ENCODE assay signal across 34 mouse cellular contexts in the genomic region with DNA sequence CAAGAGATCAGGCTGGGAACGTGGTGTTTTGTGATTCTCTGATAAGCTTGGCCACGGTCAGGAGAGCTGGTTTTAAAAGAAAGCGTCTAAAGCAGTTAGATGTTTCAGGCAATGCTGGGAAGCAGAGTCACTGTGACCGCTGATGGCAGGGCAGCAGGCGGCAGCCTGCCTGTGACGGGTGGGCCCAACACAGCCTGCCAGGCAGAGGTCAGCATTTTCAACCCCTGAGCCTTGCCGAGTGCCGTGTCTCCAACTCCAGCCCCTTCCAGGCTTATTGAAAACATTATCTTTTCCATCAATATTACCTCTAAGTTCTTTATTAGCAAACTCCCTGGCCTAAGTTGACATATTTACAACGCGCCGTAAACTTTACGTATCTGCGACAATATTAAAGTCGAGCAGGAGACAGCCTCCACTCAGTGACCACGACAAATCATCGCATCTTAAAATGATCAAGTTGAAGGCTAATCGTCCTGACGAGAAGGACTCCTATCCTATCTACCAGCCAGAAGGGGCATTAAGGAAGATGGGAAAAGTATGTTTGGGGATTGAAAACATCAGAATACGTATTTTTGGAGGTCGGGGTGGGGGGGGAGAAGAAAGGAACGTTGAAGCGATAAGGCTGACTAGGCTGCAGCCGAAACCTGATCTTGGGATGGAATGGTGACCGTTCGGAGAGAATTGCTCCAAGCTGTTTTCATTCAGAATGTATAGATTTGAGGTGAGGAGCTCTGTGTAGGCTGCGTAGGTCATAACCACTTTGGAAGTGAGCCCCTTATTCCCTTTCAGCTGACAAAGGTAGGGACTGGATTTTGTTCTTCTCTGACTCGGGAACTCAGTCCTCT. TPM values are rescaled to one million over a fixed set of nuclear protein-coding genes. Genes with fewer than 3 reads are reported as not detected.
DNase-seq lines count a peak whose midpoint lies in the region; ATAC-seq and TF ChIP-seq lines count a peak whose summit lies in the region.
"Had no signal": no experiment of that assay in that cellular context is flagged by ENCODE, and none has a peak within 500 bp of the region (broad histone marks: within the 10 kb centered on the region; RNA-seq: fewer than 3 reads in every experiment).

No protein-coding gene starts in this region.

- no peaks in the 10 kb centered on the region for H3K9me3 ChIP-seq in heart, embryonic 10.5 days
- H3K9me3 ChIP-seq in heart, embryonic 11.5 days (replicated peaks; ENCODE audit: control insufficient read depth, low read length) = no peaks in the 10 kb centered on the region
- no peaks in the 10 kb centered on the region for H3K9me3 ChIP-seq in embryonic facial prominence, embryonic 13.5 days
- H3K9me3 ChIP-seq in limb, embryonic 11.5 days (ENCODE audit: control insufficient read depth, low read length) = no peaks in the 10 kb centered on the region
- H3K9me3 ChIP-seq: hindbrain, embryonic 13.5 days; neural tube, embryonic 15.5 days had no signal

- H3K4me3 ChIP-seq in heart, embryonic 10.5 days = no peak overlapping the region
- no peak overlapping the region for H3K4me3 ChIP-seq in heart, embryonic 11.5 days (ENCODE audit: low read depth, low read length)
- H3K4me3 ChIP-seq in embryonic facial prominence, embryonic 13.5 days = peak overlapping the region; percentile 27
- no peak overlapping the region for H3K4me3 ChIP-seq in limb, embryonic 11.5 days (ENCODE audit: low read depth, low read length)
- H3K4me3 ChIP-seq in gastrocnemius, adult 2 months = no peak overlapping the region
- H3K4me3 ChIP-seq: hindbrain, embryonic 13.5 days; layer of hippocampus, adult 2 months; neural tube, embryonic 15.5 days had no signal

- no peak for ATAC-seq in heart, embryonic 11.5 days (replicated peaks; ENCODE audit: insufficient number of reproducible peaks, low FRiP score, low TSS enrichment)
- no peak for ATAC-seq in embryonic facial prominence, embryonic 13.5 days (ENCODE audit: insufficient number of reproducible peaks, insufficient read depth, low FRiP score, low TSS enrichment, low read depth)
- 0 out of 2 replicates have a peak, but pooled peaks have one; percentile 20 for ATAC-seq in limb, embryonic 11.5 days (ENCODE audit: insufficient number of reproducible peaks, low FRiP score, low TSS enrichment, low read depth)
- ATAC-seq: forebrain, embryonic 16.5 days; inflammation-experienced regulatory T-cells, adult 6 months had no signal

- 65% methylated on average over 27 of the region's 27 CpGs for WGBS in heart, embryonic 10.5 days
- WGBS in heart, embryonic 11.5 days (ENCODE audit: insufficient replicate concordance) = 63% methylated on average over 27 of the region's 27 CpGs
- 33% methylated on average over 27 of the region's 27 CpGs for WGBS in embryonic facial prominence, embryonic 13.5 days
- 11% methylated on average over 27 of the region's 27 CpGs for WGBS in limb, embryonic 11.5 days

- DNase-seq in heart, embryonic 10.5 days (ENCODE audit: low spot score) = no peak
- DNase-seq in embryo, embryonic 11 days = peak; percentile 61
- DNase-seq in limb, embryonic 11.5 days (ENCODE audit: low spot score) = peak; percentile 71
- DNase-seq in cerebellum, adult 11 months = no peak
- DNase-seq in gastrocnemius, adult 2 months = no peak
- DNase-seq in layer of hippocampus, adult 9-11 months = no peak
- DNase-seq: adrenal gland, adult 2 months; cerebellum, adult 11-12 months; cerebellum, postnatal 10 days; kidney, adult 2 months; kidney, postnatal 14 days; layer of hippocampus, postnatal 36 days; lung, postnatal 4 days; thymus, adult 18-20 months; thymus, postnatal 36 days had no signal

- intact Hi-C loops in gastrocnemius, adult 2 months (cut with DNase I) = no loop called here

- no peak overlapping the region for H3K9ac ChIP-seq in heart, embryonic 11.5 days (ENCODE audit: low read depth, low read length)
- peak overlapping the region; percentile 60 for H3K9ac ChIP-seq in embryonic facial prominence, embryonic 13.5 days
- no peak overlapping the region; the same call in 1 of the 2 replicates for H3K9ac ChIP-seq in limb, embryonic 11.5 days (ENCODE audit: low read length)
- H3K9ac ChIP-seq: hindbrain, embryonic 13.5 days; neural tube, embryonic 15.5 days had no signal

- TF ChIP-seq CTCF in gastrocnemius, adult 2 months (IDR thresholded peaks at IDR 0.05) = no peak

- H3K27ac ChIP-seq in heart, embryonic 10.5 days = peak overlapping the region; percentile 8; the same call in 1 of the 2 replicates
- H3K27ac ChIP-seq in heart, embryonic 11.5 days (ENCODE audit: low read depth, low read length) = no peak overlapping the region
- H3K27ac ChIP-seq in embryonic facial prominence, embryonic 13.5 days = peak overlapping the region; percentile 78
- peak overlapping the region; percentile 32 for H3K27ac ChIP-seq in limb, embryonic 11.5 days (replicated peaks; ENCODE audit: low read depth, low read length)
- H3K27ac ChIP-seq in gastrocnemius, adult 2 months = no peak overlapping the region
- H3K27ac ChIP-seq: hindbrain, embryonic 13.5 days; layer of hippocampus, adult 2 months; neural tube, embryonic 15.5 days had no signal

- no peak overlapping the region for H3K4me2 ChIP-seq in heart, embryonic 11.5 days
- H3K4me2 ChIP-seq in embryonic facial prominence, embryonic 13.5 days = peak overlapping the region; percentile 55
- H3K4me2 ChIP-seq in limb, embryonic 11.5 days (ENCODE audit: low read depth, severe bottlenecking) = peak overlapping the region; percentile 31; the same call in 1 of the 2 replicates
- H3K4me2 ChIP-seq: hindbrain, embryonic 13.5 days; neural tube, embryonic 15.5 days had no signal

- H3K4me1 ChIP-seq in heart, embryonic 10.5 days = peaks cover 29% of the 10 kb centered on the region
- peaks cover 5% of the 10 kb centered on the region; the same call in 1 of the 2 replicates for H3K4me1 ChIP-seq in heart, embryonic 11.5 days (ENCODE audit: control insufficient read depth, insufficient read depth, low read length)
- peaks cover 80% of the 10 kb centered on the region for H3K4me1 ChIP-seq in embryonic facial prominence, embryonic 13.5 days
- peaks cover 26% of the 10 kb centered on the region for H3K4me1 ChIP-seq in limb, embryonic 11.5 days (ENCODE audit: control insufficient read depth, insufficient read depth, low read length)
- H3K4me1 ChIP-seq: neural tube, embryonic 15.5 days had no signal

- peaks cover 27% of the 10 kb centered on the region for H3K27me3 ChIP-seq in heart, embryonic 10.5 days (ENCODE audit: insufficient read depth, poor library complexity, severe bottlenecking)
- peaks cover 7% of the 10 kb centered on the region for H3K27me3 ChIP-seq in heart, embryonic 11.5 days (ENCODE audit: control insufficient read depth, insufficient read depth, low read length)
- H3K27me3 ChIP-seq in embryonic facial prominence, embryonic 13.5 days = no peaks in the 10 kb centered on the region
- H3K27me3 ChIP-seq in limb, embryonic 11.5 days (ENCODE audit: control insufficient read depth, insufficient read depth, low read length) = peaks cover 2% of the 10 kb centered on the region; the same call in 1 of the 2 replicates

- H3K36me3 ChIP-seq in heart, embryonic 10.5 days = no peaks in the 10 kb centered on the region
- H3K36me3 ChIP-seq in heart, embryonic 11.5 days (ENCODE audit: control insufficient read depth, insufficient read depth, low read length) = no peaks in the 10 kb centered on the region
- no peaks in the 10 kb centered on the region for H3K36me3 ChIP-seq in embryonic facial prominence, embryonic 13.5 days
- no peaks in the 10 kb centered on the region for H3K36me3 ChIP-seq in limb, embryonic 11.5 days (ENCODE audit: control insufficient read depth, insufficient read depth, low read length)
- H3K36me3 ChIP-seq: hindbrain, embryonic 13.5 days; neural tube, embryonic 15.5 days had no signal

RNA-seq across cellular contexts. Expression of gene Alx4, which starts 26.1 kb away (rescaled TPM):
- polyA plus RNA-seq in heart, embryonic 10.5 days (2016; fragmentation: Nextera tagmentation; extraction: Ambion mirVana) = 0.83 and 3.6 TPM in 2 replicates
- 0.17 and 0.54 TPM in 2 replicates for polyA plus RNA-seq in heart, embryonic 11.5 days (2014; fragmentation: Nextera tagmentation; extraction: Ambion mirVana)
- polyA plus RNA-seq in embryonic facial prominence, embryonic 13.5 days (2015; fragmentation: Nextera tagmentation; extraction: Ambion mirVana) = 29.3 and 34.1 TPM in 2 replicates
- 7.9 and 10.0 TPM in 2 replicates for polyA plus RNA-seq in limb, embryonic 11.5 days (2014; fragmentation: Nextera tagmentation; extraction: Ambion mirVana)
- total RNA-seq in gastrocnemius, adult 2 months (2021) = under 1 TPM; 0.08 to 0.67 TPM
- total RNA-seq: liver, adult 2 months; megakaryocyte-erythroid progenitor cell, adult 5-6 weeks had no signal
- polyA plus RNA-seq: heart, postnatal 0 days; liver, adult 2 months had no signal

RNA-seq across cellular contexts. Expression of gene Gm10803, which starts 55.7 kb away (rescaled TPM):
- polyA plus RNA-seq in heart, embryonic 10.5 days (2016; fragmentation: Nextera tagmentation; extraction: Ambion mirVana) = not detected in 2 replicates
- polyA plus RNA-seq in heart, embryonic 11.5 days (2014; fragmentation: Nextera tagmentation; extraction: Ambion mirVana) = not detected in 2 replicates
- polyA plus RNA-seq in embryonic facial prominence, embryonic 13.5 days (2015; fragmentation: Nextera tagmentation; extraction: Ambion mirVana) = not detected in 2 replicates
- not detected in 2 replicates for polyA plus RNA-seq in limb, embryonic 11.5 days (2014; fragmentation: Nextera tagmentation; extraction: Ambion mirVana)
- not detected for total RNA-seq in gastrocnemius, adult 2 months (2021)
- total RNA-seq: adrenal gland, adult 2 months; adrenal gland, postnatal 4 days; ES-E14; layer of hippocampus, adult 2 months; layer of hippocampus, postnatal 36 days; left cerebral cortex, postnatal 25 days; liver, adult 2 months; megakaryocyte-erythroid progenitor cell, adult 5-6 weeks; midbrain, postnatal 0 days had no signal
- polyA plus RNA-seq: adrenal gland, adult 2 months; cortical plate, adult 2 months; forebrain, embryonic 16.5 days; gonadal fat pad, adult 2 months; heart, postnatal 0 days; hindbrain, embryonic 13.5 days; inflammation-experienced regulatory T-cells, adult 6 months; kidney, adult 2 months; liver, adult 2 months; liver, embryonic 16.5 days; lung, embryonic 16.5 days; midbrain, postnatal 0 days; neural tube, embryonic 15.5 days; stomach, embryonic 16.5 days had no signal

Comparison
In these comparisons a context has a peak if more than half of its experiments do, and no peak if none do; other contexts are left out.
1. H3K27ac ChIP-seq: peak in heart, embryonic 10.5 days (single experiment), embryonic facial prominence, embryonic 13.5 days (single experiment) and limb, embryonic 11.5 days (single experiment); none in heart, embryonic 11.5 days (single experiment) and gastrocnemius, adult 2 months (single experiment).
2. DNase-seq: peak in embryo, embryonic 11 days (single experiment) and limb, embryonic 11.5 days (single experiment); none in heart, embryonic 10.5 days (single experiment), cerebellum, adult 11 months (single experiment), gastrocnemius, adult 2 months (single experiment) and layer of hippocampus, adult 9-11 months (single experiment).